Mouse (Mus musculus): ENCODE measurements at regions not wholly inside any gene's neighbourhood (a gene's known extent, or its start where the extent isn't known, plus 50 kb on each side); places are given as distances from the start of the nearest gene placed in this dataset.
A peak's percentile ranks its signal among the peaks of the same experiment; 100 is the strongest.

DNA sequence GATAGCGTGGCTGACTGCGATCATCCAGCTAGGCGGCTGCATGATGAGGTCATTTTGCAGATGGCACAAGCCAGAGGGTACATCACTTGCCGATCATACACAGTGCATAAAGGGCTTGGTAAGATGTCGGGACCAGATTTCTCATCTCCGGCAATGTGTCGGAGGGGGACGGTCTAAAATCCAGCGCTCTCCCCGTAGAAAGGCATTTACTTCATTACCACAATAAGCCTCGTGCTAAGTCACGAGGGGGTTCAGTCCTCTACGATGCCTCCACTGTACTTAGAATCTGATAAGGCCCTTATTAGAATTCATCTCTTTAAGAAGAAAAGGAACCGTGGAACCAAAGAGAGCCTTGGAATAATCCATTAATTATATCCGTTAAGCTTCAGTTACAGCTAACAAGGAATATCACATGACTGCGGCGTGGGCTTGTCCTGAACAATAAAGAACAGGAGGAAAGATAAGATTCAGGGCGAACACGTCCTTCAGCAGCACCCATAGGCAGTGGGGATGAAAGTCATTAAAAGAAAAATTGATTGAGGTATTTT, 52.3 kb upstream of the Atrnl1 start:
- whole genome bisulfite sequencing, result 30% methylated on average over 19 of the region's 19 CpGs
- H3K9ac ChIP-seq (replicated peaks), result no peak overlapping the region
- H3K4me1 ChIP-seq, result peaks cover 11% of the 10 kb centered on the region; the same call in 1 of the 2 replicates
- H3K36me3 ChIP-seq, result no peaks in the 10 kb centered on the region
- no peak overlapping the region for H3K4me2 ChIP-seq (replicated peaks)
- H3K9me3 ChIP-seq, result no peaks in the 10 kb centered on the region
- H3K4me3 ChIP-seq, result no peak overlapping the region
- H3K27me3 ChIP-seq, result no peaks in the 10 kb centered on the region
- peak; percentile 61 for ATAC-seq (replicated peaks)
- H3K27ac ChIP-seq (replicated peaks), result no peak overlapping the region

DNA sequence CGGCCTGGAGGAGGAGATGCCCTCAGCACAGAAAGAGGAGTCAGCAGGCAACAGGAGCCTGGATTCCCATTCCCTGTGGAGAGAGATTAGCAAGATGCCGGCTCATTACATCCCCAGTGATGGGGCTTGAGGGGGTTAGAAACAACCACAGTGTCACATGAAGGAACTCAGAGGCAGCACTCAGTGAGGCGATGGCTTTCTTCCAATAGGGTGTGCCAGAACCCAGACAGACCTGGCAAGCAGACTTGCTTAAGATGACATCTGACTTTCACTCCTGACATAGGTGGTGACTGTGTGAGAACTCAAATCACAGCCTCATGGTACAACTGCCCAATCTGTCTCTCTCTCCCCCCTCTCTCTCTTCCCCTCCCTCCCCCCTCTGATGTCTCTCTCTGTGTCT, 50.1 kb upstream of the Atrnl1 start:
- Histone ChIP-seq H3K4me3 (no peak overlapping the region), H3K27ac (replicated peaks) (no peak overlapping the region), H3K9me3 (no peaks in the 10 kb centered on the region), H3K4me1 (peaks cover 11% of the 10 kb centered on the region; the same call in 1 of the 2 replicates), H3K4me2 (replicated peaks) (no peak overlapping the region), H3K27me3 (no peaks in the 10 kb centered on the region), H3K36me3 (no peaks in the 10 kb centered on the region), H3K9ac (replicated peaks) (no peak overlapping the region)
- WGBS, result 46% methylated on average over 3 of the region's 3 CpGs
- ATAC-seq (replicated peaks), result peak; percentile 41; the same call in 1 of the 2 replicates

Data from forebrain, embryonic 15.5 days (tissue).